Mouse (Mus musculus): ENCODE results near the gene Pip4k2a.

Pip4k2a gene

GRCm38 (mm10) chr2:18979675-18980074 is 18.3 kb downstream of the Pip4k2a start:
- DNase-seq (ENCODE audit: low spot score), result no peak

GRCm38 (mm10) chr2:18979046-18979445 is 18.9 kb downstream of the Pip4k2a start:
- no peak for DNase-seq (ENCODE audit: low spot score)

- DNase-seq (ENCODE audit: low spot score), result no peak
These were observed 20.6 kb downstream of the Pip4k2a start for GRCm38 (mm10) chr2:18977201-18977805.

- DNase-seq (ENCODE audit: low spot score), result peak; percentile 43
These were observed 21.8 kb downstream of the Pip4k2a start for GRCm38 (mm10) chr2:18976175-18976574.

GRCm38 (mm10) chr2:18974882-18975645 is 22.9 kb downstream of the Pip4k2a start:
- DNase-seq (ENCODE audit: low spot score), result no peak

- no peak for DNase-seq (ENCODE audit: low spot score)
These were observed 26.4 kb downstream of the Pip4k2a start for GRCm38 (mm10) chr2:18971564-18971963.

GRCm38 (mm10) chr2:18970461-18970860 is 27.5 kb downstream of the Pip4k2a start:
- DNase-seq (ENCODE audit: low spot score), result no peak

GRCm38 (mm10) chr2:18969066-18969681 is 28.8 kb downstream of the Pip4k2a start:
- no peak for DNase-seq (ENCODE audit: low spot score)

- no peak for DNase-seq (ENCODE audit: low spot score)
These were observed 30.4 kb downstream of the Pip4k2a start for GRCm38 (mm10) chr2:18967451-18968063.

- DNase-seq (ENCODE audit: low spot score), result no peak
These were observed 31.4 kb downstream of the Pip4k2a start for GRCm38 (mm10) chr2:18966566-18966965.

GRCm38 (mm10) chr2:18965950-18966349 is 32.0 kb downstream of the Pip4k2a start:
- no peak for DNase-seq (ENCODE audit: low spot score)

- no peak for DNase-seq (ENCODE audit: low spot score)
These were observed 32.8 kb downstream of the Pip4k2a start for GRCm38 (mm10) chr2:18965108-18965507.

- DNase-seq (ENCODE audit: low spot score), result no peak
These were observed 34.5 kb downstream of the Pip4k2a start for GRCm38 (mm10) chr2:18963286-18964040.

GRCm38 (mm10) chr2:18962502-18962901 is 35.4 kb downstream of the Pip4k2a start:
- DNase-seq (ENCODE audit: low spot score), result no peak

- DNase-seq (ENCODE audit: low spot score), result no peak
These were observed 37.5 kb downstream of the Pip4k2a start for GRCm38 (mm10) chr2:18960376-18960973.

- DNase-seq (ENCODE audit: low spot score), result no peak
These were observed 38.4 kb downstream of the Pip4k2a start for GRCm38 (mm10) chr2:18959558-18959957.

GRCm38 (mm10) chr2:18959008-18959407 is 38.9 kb downstream of the Pip4k2a start:
- no peak for DNase-seq (ENCODE audit: low spot score)

GRCm38 (mm10) chr2:18958501-18958900 is 39.4 kb downstream of the Pip4k2a start:
- no peak for DNase-seq (ENCODE audit: low spot score)

GRCm38 (mm10) chr2:18958044-18958443 is 39.9 kb downstream of the Pip4k2a start:
- DNase-seq (ENCODE audit: low spot score), result no peak

- no peak for DNase-seq (ENCODE audit: low spot score)
These were observed 40.5 kb downstream of the Pip4k2a start for GRCm38 (mm10) chr2:18957459-18957858.

- no peak for DNase-seq (ENCODE audit: low spot score)
These were observed 41.0 kb downstream of the Pip4k2a start for GRCm38 (mm10) chr2:18956945-18957344.

- no peak for DNase-seq (ENCODE audit: low spot score)
These were observed 41.5 kb downstream of the Pip4k2a start for GRCm38 (mm10) chr2:18956424-18956823.
